Mouse (Mus musculus) ovary, postnatal 10 days (tissue): ENCODE measurements around the gene Grin3b.

Source experiments
- DNase-seq: peaks from one replicate; pipeline ENCODE4 v3.0.0; 2022; ENCODE audit warnings: low spot score

Gene Grin3b

DNA sequence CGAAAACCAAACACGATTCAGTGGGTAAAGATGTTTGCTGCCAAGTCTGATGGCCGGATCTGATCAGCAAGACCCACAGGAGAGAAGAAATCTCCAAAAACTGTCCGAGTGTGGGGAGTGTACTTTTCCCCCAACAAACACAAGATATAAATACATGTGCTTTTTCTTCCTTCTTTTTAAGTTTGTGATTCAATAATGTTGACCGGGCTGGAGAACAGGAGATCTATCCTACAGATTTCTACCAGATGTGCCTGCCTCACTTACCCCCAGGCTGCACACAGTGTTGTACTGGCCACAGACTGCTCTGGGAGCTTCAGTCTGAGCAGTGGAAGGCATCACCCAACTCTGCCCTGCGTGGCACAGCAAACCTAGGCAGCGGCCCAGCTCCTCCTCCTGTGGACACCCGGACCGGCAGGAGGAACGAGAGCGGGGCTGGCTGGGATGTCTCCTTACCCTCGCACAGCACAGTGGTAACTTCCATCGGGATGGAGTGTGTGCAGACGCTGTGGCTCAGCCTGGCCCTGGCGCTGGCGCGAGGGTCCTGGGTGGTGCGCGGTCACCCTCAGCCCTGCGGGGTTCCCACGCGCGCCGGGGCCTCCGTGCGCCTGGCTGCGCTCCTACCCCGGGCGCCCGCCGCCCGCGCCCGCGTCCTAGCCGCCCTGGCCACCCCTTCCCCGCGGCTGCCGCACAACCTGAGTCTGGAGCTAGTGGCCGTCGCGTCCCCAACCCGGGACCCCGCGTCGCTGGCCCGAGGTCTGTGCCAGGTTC, at the start of gene Grin3b:
Gene Grin3b (plus strand): TSS at position 301 of the 768 bp plus-strand sequence.
- no peak for DNase-seq

DNA sequence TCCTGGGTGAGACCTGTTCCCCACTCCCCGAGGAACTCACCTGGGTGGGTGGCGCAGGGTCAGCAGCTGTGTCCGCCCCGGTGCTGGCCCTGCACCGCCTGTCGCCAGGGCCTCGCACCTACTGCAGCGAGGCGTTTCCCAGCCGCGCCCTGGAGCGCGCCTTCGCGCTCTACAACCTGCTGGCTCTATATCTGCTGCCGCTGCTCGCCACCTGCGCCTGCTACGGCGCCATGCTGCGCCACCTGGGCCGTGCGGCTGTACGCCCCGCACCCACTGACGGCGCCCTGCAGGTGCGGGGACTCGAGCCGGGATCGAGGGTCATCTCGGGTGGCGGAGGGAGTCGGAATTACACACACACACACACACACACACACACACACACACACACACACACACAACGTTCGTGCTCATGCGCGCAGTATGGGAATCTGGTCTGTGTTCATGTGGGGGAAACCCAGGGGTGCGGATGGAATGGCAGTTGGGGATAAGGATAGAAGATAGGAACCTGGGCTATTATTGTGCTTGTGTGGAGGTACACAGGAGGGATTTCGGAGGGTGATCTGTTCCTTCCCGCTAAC, 49.5 kb upstream of the Grin3b start, which contains the start of gene R3hdm4:
Gene R3hdm4 (minus strand): TSS at position 251 of the 578 bp plus-strand sequence.
- no peak for DNase-seq

GRCm38 (mm10) chr10:79921572-79921971, 48.9 kb upstream of the Grin3b start:
- DNase-seq = no peak

GRCm38 (mm10) chr10:79924998-79925784, 45.3 kb upstream of the Grin3b start:
- peak; percentile 93 for DNase-seq

DNA sequence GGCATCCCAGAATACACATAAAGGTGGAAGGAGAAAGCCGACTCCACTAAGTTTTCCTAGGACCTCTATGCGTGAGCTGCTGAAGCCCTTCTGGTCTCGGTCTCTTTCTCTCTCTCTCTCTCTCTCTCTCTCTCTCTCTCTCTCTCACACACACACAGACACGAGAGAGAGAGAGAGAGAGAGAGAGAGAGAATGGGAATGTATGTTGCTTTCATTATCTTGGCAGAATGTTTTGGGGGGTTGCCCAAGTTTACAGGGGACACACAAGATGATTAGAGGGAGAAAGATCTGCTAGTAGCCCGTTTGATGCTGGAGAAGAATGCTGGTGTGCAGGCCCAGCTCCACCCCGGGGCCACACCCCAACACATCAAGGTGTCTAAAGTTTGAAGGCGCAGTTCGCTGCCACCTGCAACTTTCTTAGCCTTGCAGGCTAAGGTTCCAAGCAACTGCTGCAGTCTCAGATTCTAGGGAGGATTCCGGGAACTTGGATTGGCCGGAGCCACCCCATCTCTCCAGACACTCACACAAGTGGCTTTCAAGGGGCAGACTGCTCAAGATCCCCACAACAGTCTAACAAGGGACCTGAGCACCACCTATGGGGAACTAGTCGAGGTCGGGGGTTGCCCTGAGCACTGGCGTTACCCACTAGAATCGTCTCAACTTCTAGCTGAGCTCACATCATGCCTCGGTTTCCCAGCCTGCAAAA, 44.6 kb upstream of the Grin3b start:
- DNase-seq = no peak

DNA sequence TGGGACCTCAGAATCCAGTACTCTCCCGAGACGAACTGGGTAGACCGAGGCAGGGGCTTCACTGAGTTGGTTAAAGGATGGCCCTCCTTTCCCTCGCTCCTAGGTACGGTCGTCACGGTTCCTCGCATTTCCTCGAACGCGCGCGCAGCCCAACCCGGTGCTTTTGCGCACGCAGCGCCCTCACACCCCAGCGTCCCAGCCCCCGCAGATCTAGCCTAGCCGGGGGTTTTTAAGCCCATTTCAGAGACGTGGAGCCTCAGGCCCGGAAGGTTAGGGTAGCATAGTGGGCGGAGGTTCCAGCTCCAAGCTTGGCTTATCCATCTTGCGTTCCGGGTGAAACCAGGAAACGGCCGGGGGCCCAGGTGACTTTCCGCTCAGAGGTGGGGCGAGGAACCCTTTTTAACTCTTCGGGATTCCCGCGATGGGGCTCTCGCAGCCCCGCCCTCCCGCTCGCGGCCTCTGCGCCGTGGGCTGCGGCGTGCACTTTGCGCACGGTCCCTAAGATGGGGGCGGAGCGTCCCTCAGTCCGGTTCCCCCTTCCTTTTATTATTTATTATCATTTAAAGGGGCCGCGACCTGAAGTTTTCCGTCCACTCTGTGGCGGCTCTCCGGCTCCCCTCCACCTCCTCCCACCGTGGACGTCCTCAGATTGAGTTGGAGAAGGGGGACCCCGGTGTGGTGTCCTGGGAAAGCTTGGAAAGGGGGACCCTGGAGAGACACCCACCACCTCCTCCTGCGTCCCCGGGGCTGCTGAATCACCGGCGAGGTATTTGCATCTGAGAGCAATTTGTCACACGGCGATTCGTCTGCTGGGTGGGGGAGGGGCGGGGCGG, 43.8 kb upstream of the Grin3b start, which contains the start of gene Arid3a:
Gene Arid3a (plus strand): TSS at position 553 of the 833 bp plus-strand sequence.
- peak; percentile 74 for DNase-seq

- peak; percentile 41 for DNase-seq
These were observed 43.0 kb upstream of the Grin3b start for GRCm38 (mm10) chr10:79927324-79928029.

DNA sequence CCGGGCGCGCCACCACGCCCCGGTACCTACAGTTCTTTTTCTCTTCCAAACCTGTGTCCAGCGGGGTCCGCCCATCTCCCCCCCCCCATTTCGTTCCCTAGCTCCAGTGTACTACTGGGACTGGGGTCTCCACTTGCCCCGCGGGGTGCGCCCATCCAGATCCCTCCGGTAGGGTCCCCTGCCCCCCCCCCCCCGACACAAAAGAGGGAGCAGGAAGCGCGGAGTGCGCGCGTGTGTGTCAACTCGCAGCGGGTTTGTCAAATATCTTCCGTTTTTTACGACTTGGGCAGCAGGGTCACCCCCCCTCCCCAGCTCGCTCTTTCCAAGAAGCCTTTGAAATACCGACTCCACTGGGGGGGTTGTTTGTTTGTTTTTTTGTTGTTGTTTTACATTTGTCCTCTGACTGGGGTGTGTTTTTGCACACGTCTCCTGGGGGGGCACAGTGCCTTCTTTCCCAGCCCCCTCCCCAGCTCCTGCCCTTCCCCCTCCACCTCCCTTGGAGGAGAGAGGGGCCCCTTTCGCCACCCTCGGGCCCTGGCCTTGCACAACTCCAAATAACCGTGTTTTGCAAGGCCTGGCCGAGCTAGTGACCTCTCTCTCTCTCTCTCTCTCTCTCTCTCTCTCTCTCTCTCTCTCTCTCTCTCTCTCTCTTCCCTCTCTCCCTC, 42.4 kb upstream of the Grin3b start:
- DNase-seq = no peak

- DNase-seq = no peak
These were observed 41.4 kb upstream of the Grin3b start for GRCm38 (mm10) chr10:79928907-79929701.

GRCm38 (mm10) chr10:79929967-79930825, 40.3 kb upstream of the Grin3b start:
- no peak for DNase-seq

GRCm38 (mm10) chr10:79930826-79931186, 39.7 kb upstream of the Grin3b start:
- DNase-seq = no peak

- DNase-seq = no peak
These were observed 38.7 kb upstream of the Grin3b start for GRCm38 (mm10) chr10:79931797-79932196.

DNA sequence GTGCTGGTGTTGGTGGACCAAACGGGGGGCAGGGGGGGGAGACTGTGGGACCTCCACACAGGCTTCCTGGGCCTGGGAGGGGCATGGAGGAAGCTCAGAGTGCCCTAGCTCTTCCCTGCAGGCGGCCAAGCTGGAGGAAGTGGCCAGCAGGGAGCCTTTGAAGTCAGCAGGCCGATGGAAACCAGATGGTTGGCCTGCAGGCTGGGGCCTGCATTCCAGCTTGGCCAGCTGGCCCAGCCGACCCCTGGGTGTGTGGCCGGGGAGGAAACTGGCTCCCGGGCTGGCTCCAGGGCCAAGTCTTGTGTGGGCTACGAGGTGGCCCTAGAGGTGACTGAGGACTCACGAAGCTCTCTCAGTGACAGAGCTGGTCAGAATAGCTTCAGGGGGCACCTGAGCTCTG, 37.8 kb upstream of the Grin3b start:
- DNase-seq = no peak

GRCm38 (mm10) chr10:79933145-79933679, 37.3 kb upstream of the Grin3b start:
- no peak for DNase-seq

- no peak for DNase-seq
These were observed 36.7 kb upstream of the Grin3b start for GRCm38 (mm10) chr10:79933861-79934260.

GRCm38 (mm10) chr10:79934272-79934721, 36.2 kb upstream of the Grin3b start:
- DNase-seq = peak; percentile 48

- no peak for DNase-seq
These were observed 35.5 kb upstream of the Grin3b start for GRCm38 (mm10) chr10:79934794-79935569.
